Mouse (Mus musculus): ENCODE measurements around the gene Pigq. TPM values are rescaled to one million over a fixed set of nuclear protein-coding genes. Genes with fewer than 3 reads are reported as not detected.
A peak's percentile ranks its signal among the peaks of the same experiment; 100 is the strongest.

The Pigq gene
- total RNA-seq, 2 experiments from 2014 or later, result 123 to 126 TPM

DNA sequence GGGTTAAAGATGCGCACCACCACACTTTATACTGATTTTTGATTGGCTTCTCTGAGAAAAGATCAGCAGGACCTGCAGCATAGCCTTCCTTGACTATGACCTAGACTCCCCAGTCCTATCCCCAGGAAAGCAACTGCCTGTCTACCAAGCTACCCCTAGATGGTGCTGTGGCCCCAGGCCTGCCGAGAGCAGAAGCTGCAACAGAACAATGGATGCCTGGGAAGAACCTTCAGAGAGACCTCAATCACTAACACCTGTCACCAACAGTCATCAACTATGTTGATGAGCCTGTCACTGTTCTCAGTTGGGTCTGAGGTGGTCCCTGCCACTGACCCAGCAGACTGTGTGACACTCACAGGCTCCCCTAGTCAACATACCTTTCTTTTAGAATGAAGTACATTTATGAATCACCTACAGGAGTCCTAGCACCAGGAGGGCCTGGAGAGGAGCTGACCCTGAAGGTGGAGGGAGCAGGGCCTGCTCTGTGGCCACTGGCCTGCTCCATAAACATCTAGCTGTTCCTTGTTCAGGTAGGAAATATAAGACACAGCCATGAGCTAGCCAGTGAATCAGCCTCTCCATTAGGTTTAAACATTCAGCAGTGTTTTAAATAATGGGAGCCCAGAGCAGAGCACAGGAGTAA, 50.6 kb downstream of the Pigq start:
- intact Hi-C loops (cut with DNase I), result loop anchor here (5.0 kb wide), 1 partner anchor 93 kb away; the partner anchor contains the start of gene Capn15
- peak; percentile 56 to 71 for DNase-seq (ENCODE audit: extremely low spot score in 1 of 2, low spot score in 2 of 2)

DNA sequence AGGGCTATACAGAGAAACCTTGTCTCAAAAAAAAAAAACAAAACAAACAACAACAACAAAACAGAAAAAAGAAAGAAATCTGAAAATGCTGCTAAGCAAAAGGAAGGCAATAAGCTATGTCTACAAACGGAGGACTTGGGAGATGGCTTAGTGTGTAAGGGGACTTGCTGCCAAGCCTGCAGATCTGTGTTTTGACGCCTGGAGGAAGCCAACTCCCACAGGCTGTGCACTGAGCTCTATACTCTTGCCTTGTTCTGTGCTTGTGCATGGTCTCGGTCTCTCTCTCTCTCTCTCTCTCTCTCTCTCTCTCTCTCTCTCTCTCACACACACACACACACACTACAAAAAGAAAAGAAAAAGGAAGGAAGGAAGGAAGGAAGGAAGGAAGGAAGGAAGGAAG, 55.9 kb downstream of the Pigq start:
- intact Hi-C loops (cut with DNase I), result no loop called here
- DNase-seq (ENCODE audit: extremely low spot score in 1 of 2, low spot score in 2 of 2), result no peak

DNA sequence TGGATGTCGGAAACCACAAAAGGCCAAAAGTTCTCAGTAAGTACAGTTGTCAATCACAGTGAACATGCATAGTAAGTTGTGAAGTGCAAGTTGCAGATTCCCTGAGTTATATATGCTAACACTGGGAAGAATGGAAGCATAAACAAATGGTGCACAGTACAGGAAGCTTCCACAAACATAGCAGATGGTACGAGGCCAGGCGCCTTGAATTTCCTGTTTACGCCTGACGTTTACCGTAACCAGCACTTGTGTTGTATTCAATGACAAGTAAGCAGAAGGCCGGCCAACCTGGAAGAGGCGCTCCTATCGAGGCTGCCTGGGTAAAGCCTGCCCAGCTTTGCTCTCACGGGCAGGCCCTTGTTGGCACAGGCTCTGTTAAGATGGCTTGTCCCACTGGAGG, 57.3 kb downstream of the Pigq start:
- intact Hi-C loops (cut with DNase I), result no loop called here
- no peak for DNase-seq (ENCODE audit: extremely low spot score in 1 of 2, low spot score in 2 of 2)

DNA sequence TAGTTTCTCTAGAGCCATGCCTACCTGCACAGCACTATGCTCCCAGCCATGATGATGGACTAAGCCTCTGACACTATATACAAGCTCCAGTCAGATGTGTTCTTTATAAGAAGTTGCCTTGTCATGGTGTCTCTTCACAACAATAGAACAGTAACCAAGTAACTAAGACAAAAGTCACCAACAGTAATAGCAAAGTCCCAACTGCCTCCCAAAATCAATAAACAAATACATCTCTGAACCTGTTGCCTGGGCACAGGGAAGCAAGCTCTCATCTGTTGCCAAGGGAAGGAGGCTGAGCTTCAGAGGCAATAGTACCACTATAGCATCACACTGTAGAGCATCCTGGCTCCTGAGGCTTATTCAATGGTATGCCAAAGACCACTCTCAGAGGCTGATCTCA, 57.9 kb downstream of the Pigq start:
- intact Hi-C loops (cut with DNase I), result no loop called here
- DNase-seq (ENCODE audit: extremely low spot score in 1 of 2, low spot score in 2 of 2), result no peak

DNA sequence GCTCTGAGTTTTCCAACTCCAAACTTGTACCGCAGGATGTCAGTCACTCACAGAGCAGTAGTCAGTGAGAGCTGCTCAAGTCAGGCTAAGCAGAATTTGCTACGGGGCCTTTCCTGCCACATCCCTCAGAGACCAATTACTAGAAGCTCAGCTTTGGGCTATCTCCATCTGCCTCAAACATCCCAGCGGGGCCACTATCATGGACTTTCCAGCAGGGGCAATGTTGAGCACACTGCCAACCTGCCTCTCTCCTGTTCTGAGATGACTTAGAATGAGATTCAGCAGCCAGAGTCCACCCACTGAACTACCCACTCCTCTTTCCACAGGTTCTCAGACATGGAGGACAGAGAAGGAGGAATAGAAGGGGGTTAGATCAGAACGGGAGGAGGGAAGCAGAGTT, 59.1 kb downstream of the Pigq start:
- intact Hi-C loops (cut with DNase I), result no loop called here
- peak in 1 of 2 experiments; percentile 51 for DNase-seq (ENCODE audit: extremely low spot score in 1 of 2, low spot score in 2 of 2)

DNA sequence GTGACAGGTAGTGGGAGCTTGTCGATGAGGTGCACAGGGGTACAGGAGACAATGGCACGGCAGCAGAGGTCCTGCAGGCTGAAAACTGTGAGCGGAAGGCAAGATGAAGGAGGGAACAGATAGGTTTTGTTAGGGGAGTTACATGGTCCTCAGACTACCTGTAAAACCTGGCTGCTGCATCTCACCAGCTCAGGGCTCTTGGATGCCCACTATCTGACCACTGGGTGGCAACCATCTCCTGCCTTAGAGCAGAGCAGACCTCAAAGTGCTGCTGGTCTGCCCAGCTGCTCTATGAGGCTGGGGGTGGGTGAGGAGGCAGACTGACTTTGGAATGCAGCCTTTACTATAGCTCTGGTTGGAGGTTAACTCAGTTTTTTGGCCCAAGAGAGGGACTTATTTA, 60.9 kb downstream of the Pigq start:
- intact Hi-C loops (cut with DNase I), result no loop called here
- DNase-seq (ENCODE audit: extremely low spot score in 1 of 2, low spot score in 2 of 2), result no peak

DNA sequence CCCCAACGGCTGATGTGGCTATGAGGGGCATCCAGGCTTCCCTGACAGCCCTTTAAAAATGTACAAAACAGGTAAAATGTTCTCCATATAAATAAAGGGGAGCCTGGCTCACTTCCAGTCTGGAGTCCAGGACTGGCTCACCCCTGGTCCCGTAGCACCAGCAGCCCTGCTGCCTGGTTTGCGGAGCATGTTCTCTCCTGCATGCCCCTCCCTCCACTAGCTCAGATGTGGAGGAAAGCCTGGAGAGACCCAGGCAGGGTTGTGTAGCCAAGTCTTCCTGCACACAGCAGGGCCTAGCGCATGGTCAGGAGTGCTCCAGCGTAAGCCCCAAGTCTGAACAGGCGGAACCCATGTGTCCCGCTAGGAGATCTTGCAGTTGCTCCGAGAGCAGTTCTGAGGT, 61.5 kb downstream of the Pigq start:
- intact Hi-C loops (cut with DNase I), result no loop called here
- no peak for DNase-seq (ENCODE audit: extremely low spot score in 1 of 2, low spot score in 2 of 2)

DNA sequence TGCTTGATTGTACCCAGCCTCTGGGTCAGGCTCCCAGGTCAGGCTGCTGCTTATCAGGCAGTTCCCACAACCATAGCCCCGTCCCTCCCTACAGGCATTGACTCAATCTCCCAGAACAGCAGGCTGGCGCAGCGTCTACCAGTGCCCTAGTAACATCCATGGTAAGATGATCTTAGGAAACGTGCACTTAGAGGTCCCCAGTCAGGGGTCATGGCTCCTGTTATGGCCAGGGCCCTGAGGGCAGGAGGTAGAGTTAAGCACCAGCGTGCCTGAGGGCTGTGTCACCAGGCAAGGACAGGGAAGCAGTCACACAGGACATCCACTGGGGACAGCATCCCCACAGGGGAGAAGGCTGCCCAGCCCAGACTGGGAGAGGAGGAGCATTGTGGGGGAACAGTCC, 62.4 kb downstream of the Pigq start:
- intact Hi-C loops (cut with DNase I), result no loop called here
- no peak for DNase-seq (ENCODE audit: extremely low spot score in 1 of 2, low spot score in 2 of 2)

DNA sequence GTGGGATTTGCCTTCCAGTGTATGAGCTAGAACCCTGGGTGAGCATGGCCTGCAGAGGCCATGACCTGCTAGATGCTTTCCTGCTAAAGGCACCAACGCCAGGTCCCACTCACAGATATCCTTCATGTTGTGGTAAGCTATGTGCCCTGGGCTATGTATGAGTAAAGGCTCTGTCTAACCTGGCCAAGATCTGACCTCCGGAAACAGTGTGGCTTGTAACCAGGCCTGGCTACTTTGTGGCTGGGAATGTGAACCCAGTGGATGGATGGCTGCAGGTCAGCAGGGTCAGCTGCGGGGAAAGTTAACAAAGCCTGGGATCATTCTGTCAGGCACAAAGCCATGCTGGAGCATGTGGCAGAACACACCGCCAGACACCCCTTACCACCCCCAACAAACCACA, 63.0 kb downstream of the Pigq start:
- intact Hi-C loops (cut with DNase I), result no loop called here

DNA sequence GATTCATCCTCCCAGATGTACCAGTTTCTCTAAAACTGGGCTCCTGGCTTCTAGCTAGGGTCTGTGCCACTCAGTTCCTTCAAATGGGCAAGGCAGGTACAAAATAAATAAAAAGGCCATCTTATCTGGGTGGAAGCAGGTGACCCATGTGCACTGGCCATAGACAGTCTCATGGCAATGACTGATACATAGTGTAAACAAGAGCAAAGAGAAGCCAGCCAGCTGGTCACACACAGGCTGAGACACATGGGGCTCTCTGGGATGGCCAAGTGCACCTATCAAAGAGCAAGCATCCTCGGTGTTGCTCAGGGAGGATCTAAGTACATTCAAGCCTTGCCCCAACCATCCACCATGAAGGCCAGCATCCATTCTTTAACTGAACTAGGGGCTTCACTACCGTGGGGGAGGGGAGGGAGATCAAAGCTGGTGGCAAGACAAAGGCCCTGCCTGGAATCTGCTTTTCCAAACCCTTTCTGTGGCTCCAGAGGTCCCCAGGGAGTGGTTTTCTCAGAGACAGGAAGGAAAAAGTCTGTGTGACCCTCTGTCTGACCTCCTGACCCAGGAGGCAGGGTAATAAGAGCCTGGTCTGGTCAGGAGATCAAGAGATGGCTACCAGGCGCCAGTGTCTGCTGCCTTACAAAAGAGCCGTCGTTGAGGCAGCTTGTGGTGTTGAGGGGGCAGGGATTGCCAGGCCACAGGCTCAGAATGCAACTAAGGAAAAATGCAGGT, 63.7 kb downstream of the Pigq start:
- peak in 1 of 2 experiments; percentile 76 for DNase-seq (ENCODE audit: extremely low spot score in 1 of 2, low spot score in 2 of 2)
- intact Hi-C loops (cut with DNase I), result no loop called here

More for the DNA sequence above, 63.0 kb downstream of the Pigq start:
- no peak for DNase-seq (ENCODE audit: extremely low spot score in 1 of 2, low spot score in 2 of 2)

DNA sequence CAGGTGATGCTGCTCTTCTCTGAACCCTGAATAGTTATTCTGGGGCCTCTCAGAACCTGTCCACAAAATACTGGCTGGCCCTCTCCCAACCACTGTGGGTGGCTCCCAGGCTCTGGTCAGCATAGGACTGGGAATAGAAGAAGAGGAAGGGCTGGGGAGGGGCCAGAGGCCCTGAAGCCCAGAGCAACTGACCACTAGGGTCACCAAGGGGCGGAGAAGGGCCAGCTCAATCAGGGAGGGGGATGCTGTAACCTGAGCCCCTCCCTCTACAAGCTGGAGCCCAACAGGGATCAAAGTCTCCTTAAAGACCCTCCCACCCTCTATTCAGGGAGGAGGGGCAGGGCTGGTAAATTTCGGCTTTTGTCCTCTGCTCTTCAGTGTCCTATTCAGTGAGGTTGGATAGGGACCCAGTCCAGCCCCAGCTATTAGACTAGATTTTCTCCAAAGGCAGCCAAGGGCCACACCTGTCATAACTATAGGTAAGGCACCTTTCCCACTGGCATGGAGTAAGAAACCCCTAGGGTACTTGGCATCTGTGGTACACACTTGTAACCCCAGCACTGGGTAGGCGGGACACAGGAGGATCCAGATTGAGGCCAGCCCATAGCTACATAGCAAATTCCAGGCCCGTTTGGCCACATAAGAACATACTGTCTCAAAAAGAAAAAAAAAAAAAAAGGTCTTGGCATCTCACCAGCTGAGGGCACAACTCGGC, 64.4 kb downstream of the Pigq start, which contains the start of gene Wfikkn1:
Wfikkn1 (minus strand) TSS at position 663 of the 715 bp plus-strand sequence.
- intact Hi-C loops (cut with DNase I), result no loop called here
- DNase-seq (ENCODE audit: extremely low spot score in 1 of 2, low spot score in 2 of 2), result no peak

DNA sequence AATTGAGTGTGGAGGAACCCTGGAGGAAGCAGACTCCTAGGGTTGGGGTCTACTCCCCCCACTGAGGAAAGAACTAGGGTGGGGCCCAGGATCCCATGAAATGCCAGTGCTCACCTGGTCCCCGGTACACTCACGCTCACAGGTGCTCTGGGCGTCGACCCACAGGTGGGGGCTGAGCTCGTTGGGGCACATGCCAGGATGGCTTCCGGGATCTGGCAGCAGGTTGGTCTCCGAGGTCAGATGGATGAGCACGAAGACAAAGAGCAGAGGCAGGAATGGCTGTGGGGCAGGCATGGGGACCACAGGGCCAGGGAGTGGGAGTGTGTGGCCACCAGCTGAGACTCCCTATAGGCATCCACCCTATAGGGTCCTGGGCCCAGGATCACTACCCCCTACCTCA, 65.0 kb downstream of the Pigq start:
- intact Hi-C loops (cut with DNase I), result no loop called here
- DNase-seq (ENCODE audit: extremely low spot score in 1 of 2, low spot score in 2 of 2), result peak in 1 of 2 experiments; percentile 50

DNA sequence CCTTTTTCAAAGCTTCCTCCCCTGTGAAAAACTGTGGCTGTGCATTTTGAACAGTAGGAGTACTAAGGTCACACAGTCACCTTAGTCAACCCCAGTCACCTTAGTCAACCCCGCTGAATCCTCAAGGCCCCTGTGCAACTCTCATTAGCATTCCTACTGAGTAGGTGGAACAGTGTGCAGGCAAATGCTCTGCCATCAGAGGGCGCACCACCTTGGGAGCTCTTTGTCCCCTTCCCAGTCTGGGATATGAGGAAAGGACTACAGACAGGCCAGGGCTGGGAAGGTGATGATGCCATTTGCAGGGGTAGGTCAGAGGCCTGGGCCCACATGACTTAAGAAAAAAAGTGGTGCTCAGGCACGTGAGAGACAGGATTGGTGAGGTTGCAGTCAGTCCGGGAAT, 65.5 kb downstream of the Pigq start:
- intact Hi-C loops (cut with DNase I), result no loop called here
- DNase-seq (ENCODE audit: extremely low spot score in 1 of 2, low spot score in 2 of 2), result peak in 1 of 2 experiments; percentile 69

DNA sequence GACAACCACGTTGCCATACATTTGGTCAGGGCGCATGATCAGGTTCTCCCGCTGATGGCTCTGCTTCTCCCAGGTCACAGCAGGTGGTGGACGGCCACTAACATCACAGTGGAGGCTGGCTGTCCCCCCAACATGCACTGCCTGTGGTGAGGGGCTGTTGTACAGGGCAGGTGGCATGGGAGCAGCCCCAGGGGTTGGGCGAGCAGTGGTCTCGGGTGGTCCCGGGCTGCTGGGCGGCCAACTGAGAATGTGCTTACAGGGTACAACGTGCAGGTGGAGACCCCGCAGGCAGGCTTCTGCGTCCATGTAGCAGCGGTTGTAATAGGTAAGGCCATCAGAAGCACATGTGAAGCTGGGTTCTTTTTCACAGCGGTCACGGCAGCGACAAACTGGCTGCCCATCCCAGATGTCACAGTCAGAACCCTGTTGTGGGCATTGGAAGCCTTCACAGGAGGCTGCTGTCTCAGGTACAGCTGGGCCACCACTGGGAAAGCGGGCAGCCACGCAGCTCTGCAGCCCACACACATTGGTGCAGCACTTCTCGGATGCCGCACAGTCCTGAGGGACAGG, 66.0 kb downstream of the Pigq start:
- intact Hi-C loops (cut with DNase I), result no loop called here
- DNase-seq (ENCODE audit: extremely low spot score in 1 of 2, low spot score in 2 of 2), result no peak

DNA sequence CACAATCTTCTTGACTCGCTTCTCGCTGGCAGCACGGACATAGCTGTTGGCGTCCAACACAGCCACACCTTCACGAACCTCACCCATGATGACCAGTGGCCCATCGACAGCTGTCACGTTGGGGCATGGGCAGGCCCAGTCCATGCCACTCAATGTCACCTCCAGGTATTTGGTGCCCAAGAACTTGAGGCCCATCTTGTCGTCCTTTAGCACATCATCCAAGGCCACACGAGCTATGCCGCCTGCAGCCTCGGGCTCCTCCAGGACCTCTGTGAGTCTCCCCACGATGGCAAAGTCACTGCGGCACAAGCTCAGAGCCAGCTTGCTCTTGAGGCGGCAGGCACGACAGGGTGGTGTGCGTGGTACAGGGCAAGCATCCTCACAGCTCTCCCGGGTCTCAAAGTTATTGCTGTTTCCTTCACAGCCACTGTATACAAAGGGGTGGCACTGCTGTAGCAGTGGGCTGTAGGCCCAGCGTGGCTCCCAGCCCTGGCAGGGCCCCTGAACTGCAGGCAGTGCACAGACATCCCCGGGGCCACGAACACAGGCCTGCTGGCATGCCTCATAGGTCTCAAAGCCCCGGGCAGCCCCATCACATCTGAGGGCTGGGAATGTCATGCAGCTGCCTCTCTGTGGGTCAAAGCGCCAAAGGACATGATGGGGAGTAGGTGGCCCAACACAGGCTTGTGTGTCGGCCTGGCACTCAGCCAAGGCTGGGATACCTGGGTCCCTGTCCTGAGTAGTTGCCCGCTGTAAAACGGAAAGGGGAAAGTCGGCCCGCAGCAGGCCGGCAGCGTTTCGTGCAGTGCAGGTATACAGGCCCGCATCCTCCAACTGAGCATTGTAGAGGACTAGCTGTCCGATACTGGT, 66.8 kb downstream of the Pigq start:
- intact Hi-C loops (cut with DNase I), result no loop called here
- peak in 1 of 2 experiments; percentile 55 for DNase-seq (ENCODE audit: extremely low spot score in 1 of 2, low spot score in 2 of 2)

DNA sequence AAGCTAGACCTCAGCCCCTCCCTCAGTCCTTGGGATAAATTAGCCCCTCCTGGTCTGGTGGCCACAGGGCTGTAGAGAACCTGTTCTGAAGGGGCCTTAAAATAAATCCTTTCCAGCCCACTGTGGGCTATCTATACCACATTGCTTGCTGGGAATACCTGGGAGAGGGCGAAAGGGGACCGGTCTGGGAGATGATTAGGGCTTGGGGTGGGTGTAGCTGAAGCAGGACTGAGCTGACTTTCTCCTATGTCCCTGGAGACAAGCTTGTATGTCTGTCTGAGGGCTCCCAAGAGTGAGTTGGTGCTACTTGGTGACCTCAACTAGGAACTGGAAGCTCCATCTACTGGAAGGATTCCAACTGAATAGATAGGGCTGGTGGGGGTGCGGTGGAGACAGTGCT, 67.7 kb downstream of the Pigq start:
- DNase-seq (ENCODE audit: extremely low spot score in 1 of 2, low spot score in 2 of 2), result no peak
- intact Hi-C loops (cut with DNase I), result no loop called here

Measured in left cerebral cortex, postnatal 10 days (tissue).